Mouse (Mus musculus) T-helper 17 cell (primary cell): Measurements from ENCODE around the gene Cpe.

ENCODE experiments used
- in situ Hi-C, 2 experiments: fragments of 300-600 bp; cut with MboI, MseI; formaldehyde crosslinking; loops; 1 replicate in 1 of 2; 2 replicates in 1 of 2; pipeline ENCODE4 v1.15.1; 2025; ENCODE audit warnings: high pct_unique_total_duplicates in 2 of 2

The Cpe gene

DNA sequence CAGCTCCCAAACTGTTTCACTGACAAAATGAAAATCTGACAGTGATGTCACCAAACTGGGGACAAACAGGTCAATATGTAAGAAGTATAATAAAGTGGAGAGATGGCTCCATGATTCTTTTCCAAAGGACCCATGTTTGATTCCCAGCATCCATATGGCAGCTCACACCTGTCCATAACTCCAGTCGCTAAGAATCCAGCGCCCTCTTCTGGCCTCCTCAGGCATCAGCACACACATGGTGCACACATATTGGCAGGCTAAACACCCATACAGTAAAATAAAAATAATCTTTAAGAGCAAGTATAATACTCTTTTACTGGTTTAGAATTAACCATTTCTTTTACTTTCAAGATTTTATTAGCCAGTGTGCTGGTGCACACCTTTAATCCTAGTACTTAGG, 16.5 kb downstream of the Cpe start:
- in situ Hi-C loops = no loop called here

DNA sequence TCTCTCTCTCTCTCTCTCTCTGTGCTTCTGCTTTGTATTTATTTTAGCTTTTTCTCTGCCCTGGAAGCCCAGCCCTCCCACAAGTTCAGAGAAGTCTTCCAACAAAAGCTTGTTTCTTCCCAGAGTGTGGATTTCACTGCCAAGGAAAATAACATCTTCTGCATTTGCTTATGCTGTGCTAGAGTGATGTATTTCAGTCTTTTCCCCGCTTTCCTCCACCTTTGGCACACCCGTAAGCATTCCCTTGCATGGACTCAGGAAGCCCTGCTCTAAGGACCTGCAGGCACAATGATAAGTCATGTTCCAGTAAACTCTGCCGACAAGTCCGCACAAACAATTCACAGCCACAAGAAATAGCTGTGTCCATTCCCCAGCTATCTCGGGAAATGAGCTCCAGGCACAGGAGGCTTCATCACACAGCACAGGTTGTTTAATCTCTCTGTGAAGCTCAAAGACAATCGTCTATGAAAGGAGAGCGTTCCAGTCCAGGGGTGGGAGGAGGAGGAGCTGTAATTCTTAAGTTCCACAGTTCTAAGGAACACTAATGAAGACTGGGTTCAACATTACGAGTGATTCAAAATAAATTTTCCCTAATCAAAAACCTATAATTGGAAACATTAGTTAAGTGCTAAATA, 17.8 kb downstream of the Cpe start:
- in situ Hi-C loops = no loop called here

DNA sequence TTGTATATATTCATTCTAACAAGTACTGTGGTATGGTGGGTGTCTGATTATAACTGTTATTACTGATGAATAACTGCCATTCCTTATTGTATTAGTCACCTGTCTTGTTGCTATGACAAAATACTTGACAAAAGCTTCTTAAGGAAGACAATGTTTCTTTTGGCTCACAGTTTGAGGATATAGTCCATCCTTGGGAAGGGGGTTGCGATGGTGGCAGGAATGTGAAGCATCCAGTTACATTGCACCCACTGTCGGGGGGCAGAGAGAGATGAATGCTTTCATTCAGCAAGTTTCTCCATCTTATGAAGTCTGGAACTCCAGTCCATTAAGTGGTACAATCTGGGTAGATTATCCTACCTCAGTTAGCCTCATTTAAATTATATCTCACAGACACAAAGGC, 19.9 kb downstream of the Cpe start:
- in situ Hi-C loops = no loop called here

DNA sequence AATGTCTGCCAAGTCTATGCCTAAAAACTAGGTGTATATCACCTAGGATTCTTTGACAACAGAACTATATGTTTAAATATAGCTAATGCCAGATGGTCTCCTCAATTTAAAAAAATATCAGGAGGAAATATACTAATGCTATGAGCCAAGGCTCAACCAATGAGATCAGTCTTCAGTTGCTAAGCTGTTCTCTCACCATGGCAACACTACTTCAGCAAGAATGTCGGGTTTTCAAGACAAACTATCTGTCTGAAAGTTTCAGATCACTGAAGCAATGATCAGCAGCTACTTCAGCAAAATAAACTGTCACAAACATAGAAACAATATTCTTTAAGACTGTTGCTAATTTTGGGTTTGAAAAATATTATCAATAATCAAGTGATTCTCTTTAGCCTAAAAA, 20.9 kb downstream of the Cpe start:
- in situ Hi-C loops = no loop called here

DNA sequence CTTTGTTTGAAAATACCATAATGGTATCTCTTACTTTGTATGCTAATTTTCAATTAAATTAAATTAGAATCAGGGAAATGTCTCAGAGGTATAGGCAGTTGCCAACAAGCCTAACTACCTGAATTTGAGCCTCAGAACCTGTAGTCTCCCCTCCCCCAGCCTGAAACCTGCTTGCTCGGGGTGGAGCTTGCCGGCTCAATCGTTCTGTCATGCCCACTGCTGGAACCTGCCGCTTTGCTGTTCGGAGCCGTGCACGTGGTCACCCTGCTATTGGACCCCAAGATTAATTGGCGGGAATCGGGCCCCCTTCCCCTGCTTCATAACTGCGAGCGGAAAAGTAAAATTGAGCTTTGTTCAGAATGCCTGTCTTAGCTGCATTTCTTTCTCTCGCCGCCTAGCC, 26.5 kb downstream of the Cpe start:
- in situ Hi-C loops = loop anchor here in 1 of 2 experiments (10.0 kb wide), 2 partner anchors 622 to 812 kb away; no protein-coding TSS in a partner anchor

DNA sequence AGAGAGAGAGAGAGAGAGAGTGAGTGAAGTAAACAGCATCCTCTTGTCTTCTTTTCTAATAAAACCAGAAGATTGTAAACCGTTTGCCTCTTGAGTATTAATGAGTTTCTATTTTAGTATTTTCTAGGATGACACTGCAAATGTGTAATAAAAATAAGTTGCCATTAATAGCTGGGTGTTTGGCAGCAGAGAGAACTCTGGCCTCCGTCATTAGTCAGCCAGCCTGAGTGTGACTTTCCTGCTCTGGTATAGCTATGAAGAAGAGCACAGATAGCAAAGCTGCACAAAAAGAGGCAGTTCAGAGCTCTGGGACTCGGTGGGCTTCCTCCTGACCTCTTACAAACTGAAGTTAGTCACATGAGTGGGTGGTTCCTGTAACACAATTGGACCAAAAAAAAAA, 27.3 kb downstream of the Cpe start:
- in situ Hi-C loops = loop anchor here in 1 of 2 experiments (10.0 kb wide), 2 partner anchors 621 to 811 kb away; no protein-coding TSS in a partner anchor

DNA sequence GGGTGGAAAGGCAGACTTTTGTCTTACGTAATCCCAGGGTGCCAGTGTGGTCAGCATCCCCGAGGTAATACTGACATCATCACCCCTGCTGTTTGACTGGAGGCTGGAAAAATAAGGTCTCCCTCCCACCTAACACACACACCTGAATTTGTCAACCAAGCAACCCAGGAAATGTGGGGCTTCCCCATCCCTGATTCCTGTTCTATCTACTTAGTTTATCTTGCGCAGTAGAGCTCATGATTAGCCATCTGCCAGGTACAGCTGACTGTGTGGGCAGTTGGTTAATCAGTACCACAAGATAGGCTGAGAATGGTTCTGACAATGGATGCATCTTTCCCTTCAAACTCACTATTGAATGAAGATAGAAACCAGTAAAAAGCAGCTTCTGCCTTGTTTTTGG, 28.0 kb downstream of the Cpe start:
- in situ Hi-C loops = loop anchor here in 1 of 2 experiments (10.0 kb wide), 2 partner anchors 620 to 810 kb away; no protein-coding TSS in a partner anchor

DNA sequence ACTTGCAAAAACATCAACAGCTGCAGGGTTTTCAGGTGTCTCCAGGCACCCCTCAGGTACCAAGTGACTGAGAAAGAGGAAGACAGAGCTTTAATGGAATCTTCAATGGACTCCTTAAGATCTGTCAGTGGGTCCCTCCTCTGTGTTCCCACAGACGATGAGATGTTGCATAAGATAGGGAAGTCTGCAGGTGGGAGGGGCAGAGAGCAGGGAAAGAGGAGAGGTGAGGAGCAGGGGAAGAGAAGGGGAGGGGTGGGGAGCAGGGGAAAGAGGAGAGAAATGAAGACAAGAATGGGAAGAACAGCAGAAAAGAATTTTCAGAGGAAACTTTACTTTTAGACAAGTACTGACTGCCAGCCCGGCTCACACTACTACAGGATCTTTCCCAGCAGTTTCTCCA, 28.5 kb downstream of the Cpe start:
- in situ Hi-C loops = loop anchor here in 1 of 2 experiments (10.0 kb wide), 2 partner anchors 620 to 810 kb away; no protein-coding TSS in a partner anchor

DNA sequence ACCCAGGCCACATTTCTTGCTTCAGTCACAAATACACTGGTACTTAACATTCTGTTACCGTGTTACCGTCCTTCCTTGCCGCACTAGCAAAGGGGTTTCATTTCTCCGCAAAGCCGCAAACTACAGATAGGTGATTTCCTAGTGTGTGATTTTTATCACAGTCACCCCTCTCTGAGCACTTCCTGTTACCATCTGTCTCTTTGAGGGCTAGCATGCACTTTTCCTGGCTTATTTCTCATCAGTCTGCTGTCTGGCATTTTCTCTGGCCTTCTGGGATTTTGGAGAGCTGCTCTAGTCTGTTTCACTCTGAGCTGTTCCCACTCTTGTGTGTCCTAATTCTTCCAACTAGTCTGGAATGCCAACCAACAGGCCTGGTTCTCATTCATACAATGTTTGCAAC, 33.8 kb downstream of the Cpe start:
- in situ Hi-C loops = no loop called here

DNA sequence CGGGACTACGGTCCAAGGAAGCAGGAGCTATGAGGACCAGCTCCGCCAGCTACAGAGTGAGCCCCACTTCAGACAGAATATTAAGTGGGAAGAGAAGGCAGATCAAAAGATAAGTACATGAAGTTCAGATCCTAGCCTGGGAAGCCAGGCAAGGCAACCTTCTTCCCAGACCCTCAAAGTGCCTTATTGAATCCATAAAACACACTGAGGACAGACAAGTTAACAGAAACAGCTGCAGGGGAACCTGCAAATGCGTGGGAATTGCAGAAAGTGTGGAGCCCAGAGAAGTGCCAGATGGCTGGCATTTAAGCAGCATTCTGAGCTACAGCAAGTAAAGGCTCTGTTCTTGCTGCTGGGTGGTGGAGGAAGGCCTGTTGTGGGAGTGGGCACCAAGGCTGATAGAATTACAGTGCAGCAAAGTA, 34.9 kb downstream of the Cpe start:
- in situ Hi-C loops = no loop called here

DNA sequence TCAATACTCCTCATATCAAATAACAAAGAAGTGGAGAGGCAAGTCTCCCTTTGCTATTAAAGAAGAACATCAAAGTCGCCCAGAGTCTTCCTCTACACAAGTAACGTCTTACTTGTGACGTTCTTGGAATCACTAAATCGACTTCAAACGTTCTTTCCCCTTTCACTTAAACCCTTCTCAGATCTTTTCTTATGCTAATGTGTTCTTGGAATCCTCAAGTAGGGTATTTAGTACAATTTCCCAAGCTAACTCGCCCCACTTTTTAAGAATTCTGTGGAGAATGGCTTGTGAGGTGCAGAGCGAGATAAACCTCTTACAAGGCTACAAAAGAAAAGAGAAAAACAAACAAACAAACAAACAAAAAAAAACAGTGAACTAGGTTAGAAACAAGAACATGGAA, 35.3 kb downstream of the Cpe start:
- in situ Hi-C loops = no loop called here

DNA sequence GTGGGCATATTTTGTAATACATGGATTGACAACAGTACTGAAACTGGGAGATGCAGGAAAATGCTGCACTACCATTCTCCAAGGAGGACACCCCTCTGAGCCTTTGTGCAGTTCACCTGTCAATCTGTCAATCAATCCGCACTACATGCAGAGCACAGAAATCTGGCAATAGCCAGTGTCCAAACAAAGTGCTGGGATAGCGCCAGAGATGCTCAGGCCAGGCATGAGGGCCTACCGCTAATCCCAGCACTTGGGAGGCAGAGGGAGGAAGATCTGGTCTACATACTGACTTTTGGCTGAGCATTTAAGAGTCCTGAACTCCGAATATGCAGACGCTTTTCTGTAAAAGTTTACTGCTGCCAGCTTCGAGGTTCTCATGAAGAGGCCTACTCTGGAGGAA, 37.0 kb downstream of the Cpe start:
- in situ Hi-C loops = no loop called here

DNA sequence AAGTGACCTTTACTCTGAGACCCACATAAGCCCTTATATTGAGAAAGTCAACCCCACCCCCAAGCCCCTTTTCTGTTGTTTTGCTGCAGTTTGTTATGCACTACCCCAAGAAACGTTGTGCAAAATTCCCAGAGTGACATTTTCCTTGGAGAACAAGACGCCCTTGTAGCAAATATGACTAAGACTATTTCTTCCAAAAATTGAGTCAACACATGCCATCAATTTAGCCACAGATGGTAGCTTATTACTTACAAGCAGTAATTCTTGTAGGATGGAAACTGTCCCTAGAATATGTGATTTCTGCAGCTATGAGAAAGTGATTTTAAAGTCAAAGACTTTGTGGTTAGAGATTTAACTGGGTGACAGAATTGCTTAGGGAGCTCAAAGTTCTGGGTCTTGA, 37.8 kb downstream of the Cpe start:
- in situ Hi-C loops = no loop called here

DNA sequence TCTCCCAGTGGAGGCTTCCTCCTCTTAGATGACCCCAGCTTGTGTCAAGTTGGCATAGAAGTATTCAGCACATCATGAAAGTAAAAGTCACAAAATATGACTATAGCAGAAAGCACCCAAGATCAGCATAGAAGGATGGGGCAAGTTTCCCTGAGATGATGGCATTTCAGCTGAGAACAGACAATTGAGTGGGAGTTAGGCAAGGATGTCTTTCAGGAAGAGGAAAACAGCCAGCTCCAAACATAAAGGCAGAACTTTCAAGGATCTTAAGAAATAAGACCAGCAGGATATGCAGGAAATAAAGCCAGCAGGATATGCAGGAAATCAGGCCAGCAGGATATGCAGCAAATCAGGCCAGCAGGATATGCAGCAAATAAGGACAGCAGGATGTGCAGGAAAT, 40.6 kb downstream of the Cpe start:
- in situ Hi-C loops = no loop called here

DNA sequence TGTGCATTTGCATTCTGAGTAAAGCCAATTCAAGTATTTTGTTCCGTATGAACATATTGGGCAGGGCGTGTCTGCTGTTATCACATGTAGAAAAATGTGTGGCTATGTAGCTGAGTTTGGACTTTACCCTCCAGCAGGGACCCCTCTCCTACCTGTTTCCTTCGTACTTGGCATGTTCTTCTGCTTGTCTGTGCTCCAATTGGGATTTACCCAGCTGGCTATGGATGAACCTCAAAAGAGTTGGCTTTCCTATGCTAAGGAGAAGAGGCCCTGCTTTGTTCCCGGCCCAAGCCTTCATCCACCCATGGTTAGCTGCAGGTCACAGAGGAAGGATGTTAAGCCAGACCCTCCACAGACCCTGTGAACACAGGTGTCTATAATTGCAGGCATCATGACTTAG, 44.8 kb downstream of the Cpe start:
- in situ Hi-C loops = no loop called here

DNA sequence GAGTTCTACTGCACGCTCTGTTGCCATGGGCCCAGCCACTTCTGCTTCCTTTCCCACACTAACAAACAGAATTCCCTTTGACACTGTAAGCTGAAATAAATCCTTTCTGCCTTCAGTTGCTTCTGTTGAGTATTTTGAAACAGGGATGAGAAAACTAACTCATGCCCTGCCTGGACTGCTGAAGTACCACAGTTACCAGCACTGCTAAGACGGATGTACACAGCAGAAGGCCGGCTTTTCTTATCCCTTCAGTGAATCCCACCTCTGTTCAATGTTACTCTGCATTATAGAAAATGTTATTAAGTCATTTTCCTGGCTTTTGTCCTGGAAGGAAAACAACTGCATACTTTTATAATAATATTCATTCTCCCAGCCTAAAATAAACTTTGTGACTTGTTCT, 45.7 kb downstream of the Cpe start:
- in situ Hi-C loops = no loop called here

DNA sequence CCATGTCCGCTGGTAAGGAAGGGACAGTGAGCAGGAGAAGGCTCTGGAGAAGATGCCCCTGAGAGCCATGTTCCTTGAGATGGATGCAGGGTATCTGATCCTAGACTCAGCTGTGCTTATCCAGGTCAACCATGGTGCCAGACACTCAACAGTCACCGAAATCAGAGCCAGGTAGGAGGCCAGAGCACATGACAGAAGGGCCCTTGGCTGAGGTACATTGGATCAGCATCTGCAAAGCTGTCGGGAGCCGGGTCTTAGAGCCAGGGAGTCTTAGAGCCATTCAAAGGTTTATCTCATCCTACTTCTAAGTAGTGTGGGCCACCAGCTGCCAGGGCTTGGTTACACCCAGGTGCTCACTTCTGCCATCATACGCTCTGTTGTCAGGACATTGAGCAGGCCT, 46.4 kb downstream of the Cpe start:
- in situ Hi-C loops = no loop called here

DNA sequence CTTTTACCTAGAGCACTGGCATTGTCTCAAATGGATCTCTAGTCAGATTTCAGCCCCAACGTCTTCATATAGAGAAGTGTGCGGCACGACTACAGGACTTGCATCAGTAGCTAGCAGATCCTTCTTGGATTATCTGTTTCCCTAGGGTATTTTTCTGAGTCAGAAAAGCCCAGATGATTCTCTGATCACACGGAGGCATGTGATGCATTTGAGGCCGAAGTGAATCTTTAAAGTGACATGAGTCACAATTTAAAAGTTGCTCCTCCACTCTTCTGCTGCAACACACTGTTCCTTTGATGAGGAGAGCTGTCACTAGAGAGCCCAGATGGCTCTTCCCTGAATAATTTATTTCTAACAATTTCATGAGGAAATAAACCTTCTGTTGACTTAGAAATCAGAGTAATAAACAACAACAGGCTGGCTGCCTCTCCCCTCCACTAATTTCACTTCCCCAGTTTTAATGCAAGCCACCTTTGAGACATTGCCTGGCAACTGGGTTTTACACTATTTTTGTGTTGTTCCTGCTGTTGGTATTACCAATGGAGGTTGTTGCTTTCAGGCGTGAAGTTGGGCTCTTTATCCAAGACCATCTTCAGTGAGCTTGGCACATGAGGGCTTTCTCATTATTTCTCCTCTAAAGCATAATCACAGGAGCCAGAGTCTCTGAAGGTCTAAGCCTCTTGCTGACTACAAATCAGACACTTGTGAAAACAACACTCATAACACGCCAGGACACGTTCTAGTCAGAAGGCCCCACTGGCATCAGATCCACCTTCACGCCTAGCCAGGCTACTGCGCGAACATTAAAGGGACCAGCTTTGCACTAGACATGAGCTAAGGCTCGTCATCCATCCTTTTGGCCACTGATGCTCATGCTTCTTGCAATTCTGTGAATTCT, 48.5 kb downstream of the Cpe start:
- in situ Hi-C loops = no loop called here

DNA sequence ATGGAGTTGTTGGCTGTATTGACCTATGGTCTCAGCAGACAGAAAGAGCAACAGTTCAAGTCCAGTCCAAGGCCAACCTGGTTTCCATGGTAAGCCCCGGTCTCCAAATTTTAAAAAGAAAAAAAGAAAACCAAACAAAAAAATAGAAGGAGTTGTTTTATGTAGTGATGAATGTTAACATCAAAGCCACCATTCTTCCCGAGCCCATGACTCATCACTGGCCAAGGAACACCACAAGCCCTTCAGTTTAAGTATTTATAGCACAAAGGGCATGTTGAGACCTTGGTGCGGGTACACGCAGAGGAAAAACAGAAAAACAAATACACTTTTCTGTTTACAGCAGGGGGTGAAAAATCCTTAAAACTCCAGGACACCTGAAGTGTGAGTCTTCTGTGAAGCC, 49.5 kb downstream of the Cpe start:
- in situ Hi-C loops = no loop called here

DNA sequence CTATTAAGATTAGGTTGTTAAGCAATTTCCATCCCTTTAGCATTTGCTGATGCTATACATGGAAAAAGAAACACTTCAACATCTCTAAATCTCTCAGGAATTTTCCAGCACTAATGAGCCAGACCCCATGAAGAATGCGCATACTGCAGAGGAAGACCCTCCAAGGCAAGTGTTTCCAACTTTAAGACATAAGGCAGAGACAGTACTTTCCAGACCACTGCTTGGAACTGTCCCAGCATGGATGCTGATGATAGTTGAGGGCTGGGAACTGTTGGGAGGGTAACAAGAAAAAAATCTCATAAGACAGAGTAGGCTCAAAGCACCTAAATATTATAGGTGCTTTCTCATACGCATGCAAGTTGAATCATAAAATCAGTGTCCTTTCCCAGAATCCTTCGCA, 50.1 kb downstream of the Cpe start:
- in situ Hi-C loops = no loop called here

DNA sequence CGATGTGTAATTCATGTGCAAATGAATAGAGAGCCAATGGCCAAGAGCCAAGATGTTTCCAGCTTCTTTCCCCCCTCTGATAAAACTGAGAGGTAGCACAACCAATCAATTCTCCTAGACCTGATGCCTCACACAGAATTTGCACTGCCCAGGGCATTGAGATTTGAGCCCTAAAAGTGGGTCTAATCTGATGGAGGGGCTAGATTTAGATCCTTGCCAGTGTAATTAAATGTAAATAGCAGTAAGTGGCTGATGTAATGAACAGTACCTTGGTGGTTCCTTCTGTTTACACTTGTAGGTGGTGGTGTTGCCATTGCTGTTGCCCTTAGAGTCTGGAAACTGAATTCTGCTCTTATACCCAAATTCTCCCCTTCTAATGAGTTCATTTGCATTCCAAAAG, 52.3 kb downstream of the Cpe start:
- in situ Hi-C loops = no loop called here

DNA sequence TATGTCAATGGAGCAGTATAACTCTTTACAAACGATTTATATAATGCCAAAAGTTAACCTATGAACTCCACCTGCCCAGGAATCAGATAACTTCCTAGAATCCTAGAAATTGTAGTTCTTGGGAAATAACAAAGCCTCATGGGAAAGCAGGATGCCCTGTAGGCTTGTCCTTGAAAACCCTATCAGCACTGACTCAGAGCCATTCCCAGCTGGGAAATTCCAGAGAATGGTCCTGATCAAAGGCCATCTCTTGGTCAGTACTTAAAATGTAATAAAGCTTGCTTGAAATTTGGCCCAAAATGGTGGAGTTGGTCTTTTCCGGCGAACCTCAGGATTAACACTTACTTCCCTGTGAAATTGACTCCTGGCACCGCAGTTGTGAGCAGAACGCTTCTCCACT, 53.2 kb downstream of the Cpe start:
- in situ Hi-C loops = no loop called here

DNA sequence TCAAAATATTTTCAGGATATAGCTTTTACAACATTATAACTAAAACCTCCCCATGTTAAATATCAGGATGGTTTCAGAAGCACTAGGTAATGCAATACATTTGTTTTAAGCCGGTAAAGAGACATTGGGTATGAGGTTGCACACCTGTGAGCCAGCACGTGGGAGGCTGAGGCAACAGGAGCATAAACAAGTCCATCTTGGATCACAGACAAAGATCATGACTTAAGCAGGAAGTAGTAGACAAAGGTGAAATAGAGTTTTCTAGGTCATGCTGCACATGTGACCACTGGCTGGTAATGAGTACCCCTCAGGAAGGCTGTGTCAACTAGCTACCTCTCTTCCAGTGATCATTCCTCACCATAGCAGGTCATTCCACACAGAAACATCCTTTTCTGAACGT, 58.0 kb downstream of the Cpe start:
- in situ Hi-C loops = no loop called here
